Comparison of ENCODE assay signal across 8 mouse cellular contexts in the genomic region with DNA sequence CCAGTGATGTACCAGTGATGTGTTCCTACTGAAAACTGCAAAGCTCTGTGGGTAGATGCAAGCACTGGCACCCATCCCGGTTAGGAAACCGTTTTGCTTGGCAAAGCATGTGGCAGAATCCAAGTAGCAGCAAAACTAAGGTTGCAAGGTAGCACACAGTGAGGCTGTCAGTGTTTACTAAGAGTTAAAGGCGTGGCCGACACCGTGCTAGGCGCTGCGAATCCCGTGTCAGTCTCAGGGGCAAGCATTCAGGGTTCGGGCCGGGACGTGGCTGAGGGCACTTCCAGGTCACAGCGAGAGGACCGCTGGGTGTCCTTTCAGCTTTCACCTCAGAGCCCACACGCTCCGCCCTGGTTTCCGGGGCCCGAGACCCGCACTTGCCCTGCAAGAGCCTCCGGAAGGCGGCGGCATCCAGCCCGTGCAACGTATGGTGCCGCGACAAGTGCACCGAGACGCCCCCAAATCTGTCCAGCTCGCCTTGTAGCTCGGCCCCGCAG. TPM values are rescaled to one million over a fixed set of nuclear protein-coding genes. Genes with fewer than 3 reads are reported as not detected.
DNase-seq lines count a peak whose midpoint lies in the region; ATAC-seq and TF ChIP-seq lines count a peak whose summit lies in the region.

No protein-coding gene starts in this region.

- intact Hi-C loops in heart, postnatal 25 days (cut with DNase I): loop anchor here (10.0 kb wide), 1 partner anchor 554 kb away; a partner anchor contains a TSS

- 0% methylated on average over 30 of the region's 30 CpGs for WGBS in heart, postnatal 0 days
- WGBS in embryonic facial prominence, embryonic 12.5 days: under 1% methylated on average over 30 of the region's 30 CpGs
- under 1% methylated on average over 30 of the region's 30 CpGs for WGBS in liver, embryonic 13.5 days (ENCODE audit: insufficient replicate concordance)
- WGBS in neural tube, embryonic 14.5 days: under 1% methylated on average over 30 of the region's 30 CpGs

- TF ChIP-seq POLR2A in MEL (IDR thresholded peaks at IDR 0.05; ENCODE audit: control insufficient read depth in 1 of 2, insufficient read depth in 1 of 2, low read depth in 1 of 2, low read length in 2 of 2, poor library complexity in 1 of 2): no peak; a peak in 1 of 4 replicates

- peak; percentile 55 for DNase-seq in heart, postnatal 0 days (ENCODE audit: low spot score)
- DNase-seq in heart, postnatal 25 days (ENCODE audit: low spot score): no peak
- DNase-seq in MEL (ENCODE audit: low read depth, low spot score): no peak
- peak; percentile 92 for DNase-seq in induced T-regulatory cell, adult 2 months (ENCODE audit: low read depth)
- DNase-seq in liver, embryonic 13.5 days: peak; percentile 65
- DNase-seq in thymus, postnatal 4 days: no peak

- H3K27me3 ChIP-seq in heart, postnatal 0 days (ENCODE audit: control insufficient read depth, insufficient read depth, low read length): no peaks in the 10 kb centered on the region
- no peaks in the 10 kb centered on the region for H3K27me3 ChIP-seq in MEL (ENCODE audit: control insufficient read depth in 1 of 2, insufficient read depth in 2 of 2, low read length in 2 of 2)
- no peaks in the 10 kb centered on the region for H3K27me3 ChIP-seq in embryonic facial prominence, embryonic 12.5 days
- H3K27me3 ChIP-seq in liver, embryonic 13.5 days: no peaks in the 10 kb centered on the region
- H3K27me3 ChIP-seq in neural tube, embryonic 14.5 days (ENCODE audit: control insufficient read depth, insufficient read depth, low read length): no peaks in the 10 kb centered on the region

- peaks cover 35% of the 10 kb centered on the region for H3K79me2 ChIP-seq in MEL (ENCODE audit: control insufficient read depth, insufficient read depth, low read length, poor library complexity)

- peak overlapping the region; percentile 98 for H3K27ac ChIP-seq in heart, postnatal 0 days (ENCODE audit: low read depth)
- H3K27ac ChIP-seq in MEL (ENCODE audit: control insufficient read depth, low read depth, low read length): peak overlapping the region; percentile 85
- peak overlapping the region; percentile 84 for H3K27ac ChIP-seq in embryonic facial prominence, embryonic 12.5 days
- H3K27ac ChIP-seq in liver, embryonic 13.5 days: peak overlapping the region; percentile 88
- peak overlapping the region; percentile 85 for H3K27ac ChIP-seq in neural tube, embryonic 14.5 days (ENCODE audit: low read depth, low read length)

- peak; percentile 5; the same call in 1 of the 2 replicates for TF ChIP-seq CTCF in heart, postnatal 0 days (IDR thresholded peaks at IDR 0.05; ENCODE audit: low read depth)
- TF ChIP-seq CTCF in MEL (IDR thresholded peaks at IDR 0.05 in 2 of 3, conservative IDR thresholded peaks at IDR 0.05 in 1 of 3; ENCODE audit: control insufficient read depth in 1 of 3, insufficient read depth in 1 of 3, low read depth in 2 of 3, low read length in 3 of 3, poor library complexity in 1 of 3, severe bottlenecking in 1 of 3): no peak

- H3K36me3 ChIP-seq in heart, postnatal 0 days (replicated peaks; ENCODE audit: control insufficient read depth, insufficient read depth, low read length): no peaks in the 10 kb centered on the region
- peaks cover 0 to 14% of the 10 kb centered on the region in 2 experiments; a peak in 2 of 4 replicates for H3K36me3 ChIP-seq in MEL (ENCODE audit: control insufficient read depth in 1 of 2, insufficient read depth in 2 of 2, low read length in 2 of 2)
- H3K36me3 ChIP-seq in embryonic facial prominence, embryonic 12.5 days: no peaks in the 10 kb centered on the region
- peaks cover 5% of the 10 kb centered on the region; the same call in 1 of the 2 replicates for H3K36me3 ChIP-seq in liver, embryonic 13.5 days
- H3K36me3 ChIP-seq in neural tube, embryonic 14.5 days (ENCODE audit: control insufficient read depth, insufficient read depth, low read length): no peaks in the 10 kb centered on the region

- no peak for TF ChIP-seq EP300 in heart, postnatal 0 days (IDR thresholded peaks at IDR 0.05; ENCODE audit: low read depth)
- no peak for TF ChIP-seq EP300 in MEL (IDR thresholded peaks at IDR 0.05; ENCODE audit: low read depth in 1 of 2, low read length in 2 of 2)

- peak overlapping the region; percentile 88 for H3K4me3 ChIP-seq in heart, postnatal 0 days (ENCODE audit: low read depth, low read length)
- H3K4me3 ChIP-seq in MEL (ENCODE audit: control insufficient read depth in 1 of 2, insufficient read depth in 1 of 2, low read depth in 2 of 2, low read length in 2 of 2): peak overlapping the region; percentile 85 to 94
- H3K4me3 ChIP-seq in embryonic facial prominence, embryonic 12.5 days: peak overlapping the region; percentile 98
- H3K4me3 ChIP-seq in liver, embryonic 13.5 days (replicated peaks): peak overlapping the region; percentile 79
- H3K4me3 ChIP-seq in neural tube, embryonic 14.5 days (ENCODE audit: low read depth, low read length): peak overlapping the region; percentile 91

- TF ChIP-seq RAD21 in MEL (IDR thresholded peaks at IDR 0.05; ENCODE audit: low read depth, low read length): no peak

- ATAC-seq in heart, postnatal 0 days (ENCODE audit: insufficient read depth, low read depth): peak; percentile 36
- peak; percentile 3; the same call in 1 of the 2 replicates for ATAC-seq in embryonic facial prominence, embryonic 12.5 days (ENCODE audit: insufficient number of reproducible peaks, insufficient read depth, low FRiP score, low TSS enrichment)
- peak; percentile 43 for ATAC-seq in liver, embryonic 13.5 days (ENCODE audit: low read depth)
- ATAC-seq in neural tube, embryonic 14.5 days (ENCODE audit: low read depth): no peak

- H3K9ac ChIP-seq in heart, postnatal 0 days (replicated peaks; ENCODE audit: low read depth, low read length): peak overlapping the region; percentile 64
- peak overlapping the region; percentile 98 for H3K9ac ChIP-seq in MEL (ENCODE audit: control insufficient read depth, low read depth, low read length, poor library complexity, severe bottlenecking)
- H3K9ac ChIP-seq in embryonic facial prominence, embryonic 12.5 days: peak overlapping the region; percentile 62
- H3K9ac ChIP-seq in liver, embryonic 13.5 days: peak overlapping the region; percentile 79
- peak overlapping the region; percentile 68 for H3K9ac ChIP-seq in neural tube, embryonic 14.5 days (replicated peaks; ENCODE audit: low read depth, low read length)

- H3K4me1 ChIP-seq in heart, postnatal 0 days (ENCODE audit: control insufficient read depth, insufficient read depth): peaks cover 12% of the 10 kb centered on the region
- H3K4me1 ChIP-seq in MEL (ENCODE audit: control insufficient read depth in 1 of 2, insufficient read depth in 2 of 2, low read length in 2 of 2): peaks cover 2 to 6% of the 10 kb centered on the region in 2 experiments; a peak in 1 of 4 replicates
- H3K4me1 ChIP-seq in embryonic facial prominence, embryonic 12.5 days: peaks cover 16% of the 10 kb centered on the region
- peaks cover 25% of the 10 kb centered on the region for H3K4me1 ChIP-seq in liver, embryonic 13.5 days (replicated peaks)
- H3K4me1 ChIP-seq in neural tube, embryonic 14.5 days (ENCODE audit: control insufficient read depth, insufficient read depth, low read length): peaks cover 16% of the 10 kb centered on the region; the same call in 1 of the 2 replicates

- H3K4me2 ChIP-seq in heart, postnatal 0 days (ENCODE audit: low read depth, low read length): peak overlapping the region; percentile 82
- H3K4me2 ChIP-seq in embryonic facial prominence, embryonic 12.5 days (replicated peaks): peak overlapping the region; percentile 81
- peak overlapping the region; percentile 84 for H3K4me2 ChIP-seq in liver, embryonic 13.5 days
- peak overlapping the region; percentile 85 for H3K4me2 ChIP-seq in neural tube, embryonic 14.5 days (ENCODE audit: low read depth, low read length)

- H3K9me3 ChIP-seq in heart, postnatal 0 days (replicated peaks; ENCODE audit: control insufficient read depth, low read length): no peaks in the 10 kb centered on the region
- H3K9me3 ChIP-seq in MEL (replicated peaks; ENCODE audit: insufficient read depth, low read length): no peaks in the 10 kb centered on the region
- H3K9me3 ChIP-seq in embryonic facial prominence, embryonic 12.5 days: no peaks in the 10 kb centered on the region
- no peaks in the 10 kb centered on the region for H3K9me3 ChIP-seq in liver, embryonic 13.5 days (replicated peaks)
- no peaks in the 10 kb centered on the region for H3K9me3 ChIP-seq in neural tube, embryonic 14.5 days (ENCODE audit: control insufficient read depth, low read length)

TF ChIP-seq in MEL, 35 proteins besides CTCF, POLR2A, EP300 and RAD21 (continues in another document):
- peak; percentile 64 for TF ChIP-seq MYC (IDR thresholded peaks at IDR 0.05; ENCODE audit: low read depth, low read length)
- no peak for TF ChIP-seq NRF1 (IDR thresholded peaks at IDR 0.05; ENCODE audit: insufficient read depth, low read depth, low read length, poor library complexity, severe bottlenecking)
- TF ChIP-seq USF1 (IDR thresholded peaks at IDR 0.05; ENCODE audit: low read depth, low read length): no peak
- TF ChIP-seq MAX (IDR thresholded peaks at IDR 0.05; ENCODE audit: low read length): peak; percentile 49; the same call in 1 of the 2 replicates

RNA-seq across cellular contexts. Expression of a gene that starts 0.7 kb away (rescaled TPM):
- total RNA-seq in heart, postnatal 0 days (2014; rRNA removed; ENCODE audit: low replicate concordance): 11.1 and 17.0 TPM in 2 replicates
- polyA plus RNA-seq in heart, postnatal 0 days (2015; fragmentation: Nextera tagmentation; extraction: Ambion mirVana): 13.8 and 18.7 TPM in 2 replicates
- 10 to 100 TPM; 11.9 to 13.7 TPM for total RNA-seq in heart, postnatal 25 days (2021)
- 67.6 and 73.2 TPM in 2 replicates for total RNA-seq in MEL (2012; rRNA removed)
- 10 to 100 TPM in 1 of 2 experiments, not detected in 1; 33.5 TPM for polyA plus RNA-seq in MEL (2012; ENCODE audit: insufficient read depth in 1 of 2, insufficient read length in 2 of 2, low read depth in 1 of 2, low replicate concordance in 2 of 2, missing spikeins in 1 of 2)
- polyA plus RNA-seq in embryonic facial prominence, embryonic 12.5 days (2016; fragmentation: Nextera tagmentation; extraction: Ambion mirVana): 50.0 and 50.7 TPM in 2 replicates
- polyA plus RNA-seq in liver, embryonic 13.5 days (2015; fragmentation: Nextera tagmentation; extraction: Ambion mirVana): 26.2 and 31.0 TPM in 2 replicates
- polyA plus RNA-seq in neural tube, embryonic 14.5 days (2014; fragmentation: Nextera tagmentation; extraction: Ambion mirVana): 30.8 and 32.4 TPM in 2 replicates

RNA-seq across cellular contexts. Expression of a gene that starts 1.0 kb away (rescaled TPM):
- 9.8 and 38.8 TPM in 2 replicates for total RNA-seq in heart, postnatal 0 days (2014; rRNA removed; ENCODE audit: low replicate concordance)
- 23.6 and 25.4 TPM in 2 replicates for polyA plus RNA-seq in heart, postnatal 0 days (2015; fragmentation: Nextera tagmentation; extraction: Ambion mirVana)
- 10 to 100 TPM; 28.2 to 30.5 TPM for total RNA-seq in heart, postnatal 25 days (2021)
- 4.0 and 6.0 TPM in 2 replicates for total RNA-seq in MEL (2012; rRNA removed)
- polyA plus RNA-seq in MEL (2012; ENCODE audit: insufficient read depth in 1 of 2, insufficient read length in 2 of 2, low read depth in 1 of 2, low replicate concordance in 2 of 2, missing spikeins in 1 of 2): 1 to 10 TPM in 1 of 2 experiments, not detected in 1; 9.1 TPM
- 4.7 and 4.9 TPM in 2 replicates for polyA plus RNA-seq in embryonic facial prominence, embryonic 12.5 days (2016; fragmentation: Nextera tagmentation; extraction: Ambion mirVana)
- 5.4 and 6.2 TPM in 2 replicates for polyA plus RNA-seq in liver, embryonic 13.5 days (2015; fragmentation: Nextera tagmentation; extraction: Ambion mirVana)
- 8.4 and 8.6 TPM in 2 replicates for polyA plus RNA-seq in neural tube, embryonic 14.5 days (2014; fragmentation: Nextera tagmentation; extraction: Ambion mirVana)

Comparison
In these comparisons a context has a peak if more than half of its experiments do, and no peak if none do; other contexts are left out.
1. DNase-seq: peak in heart, postnatal 0 days (single experiment), induced T-regulatory cell, adult 2 months (single experiment) and liver, embryonic 13.5 days (single experiment); none in heart, postnatal 25 days (single experiment), MEL (single experiment) and thymus, postnatal 4 days (single experiment).
2. Peak in every context shown above with its lines, with median percentiles within 50 percentile points of each other: H3K27ac ChIP-seq, H3K4me2 ChIP-seq, H3K4me3 ChIP-seq and H3K9ac ChIP-seq.